Mouse (Mus musculus): ENCODE measurements around the gene Rasgef1a. TPM values are rescaled to one million over a fixed set of nuclear protein-coding genes. Genes with fewer than 3 reads are reported as not detected.

Rasgef1a gene
- polyA plus RNA-seq, 1 experiment from 2014 or later, result 0.19 TPM

DNA sequence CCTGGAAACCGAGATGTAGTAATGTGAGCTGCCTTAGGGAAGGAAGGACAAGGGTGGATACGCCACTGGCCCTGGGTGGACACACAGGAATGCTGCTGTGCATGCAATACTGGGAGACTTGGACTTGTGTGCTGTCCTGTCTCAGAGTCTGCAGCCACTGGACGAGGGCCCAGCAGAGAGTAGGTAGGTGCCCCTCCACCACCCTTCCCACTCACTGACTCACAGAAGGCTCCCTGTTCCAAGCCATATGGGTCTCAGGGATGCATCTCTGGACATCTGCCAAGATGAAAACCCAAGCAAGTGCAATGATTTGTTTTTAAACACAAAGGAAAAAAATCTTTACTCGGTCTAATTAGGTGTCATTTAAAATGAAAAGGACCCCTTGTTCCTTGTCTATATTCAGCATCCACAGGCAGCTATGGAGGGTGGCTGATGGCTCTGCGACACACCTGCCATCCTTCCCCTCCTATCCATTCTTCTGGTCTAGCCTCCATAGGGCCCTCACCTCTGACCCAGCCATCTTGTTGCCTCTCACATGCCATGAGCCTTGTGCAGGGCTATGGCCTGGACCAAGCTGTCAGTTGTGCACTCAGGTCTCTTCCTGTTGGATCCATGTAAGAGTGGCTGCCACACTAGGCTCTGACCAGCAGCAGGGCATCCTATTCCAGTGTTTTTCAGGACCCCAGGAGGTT lies 59.2 kb downstream of the Rasgef1a start:
- WGBS, result 67% methylated on average over 5 of the region's 5 CpGs
- H3K4me2 ChIP-seq (replicated peaks; ENCODE audit: low read depth), result no peak overlapping the region
- TF ChIP-seq EP300 (optimal IDR thresholded peaks at IDR 0.05) (no peak), CTCF (IDR thresholded peaks at IDR 0.05; ENCODE audit: low read depth) (no peak)
- H3K4me3 ChIP-seq (ENCODE audit: low read depth, low read length), result no peak overlapping the region
- ATAC-seq (ENCODE audit: low FRiP score, low TSS enrichment) (no peak), DNase-seq (ENCODE audit: low spot score) (no peak)
- peaks cover 4% of the 10 kb centered on the region for H3K4me1 ChIP-seq (replicated peaks; ENCODE audit: control insufficient read depth, insufficient read depth)
- H3K36me3 ChIP-seq (ENCODE audit: control insufficient read depth, insufficient read depth, low read length), result no peaks in the 10 kb centered on the region
- H3K9me3 ChIP-seq (ENCODE audit: control insufficient read depth, low read length), result no peaks in the 10 kb centered on the region
- no peak overlapping the region for H3K9ac ChIP-seq (ENCODE audit: low read length)
- H3K27ac ChIP-seq (replicated peaks), result no peak overlapping the region
- no peaks in the 10 kb centered on the region for H3K27me3 ChIP-seq (ENCODE audit: control insufficient read depth, insufficient read depth, low read length)

DNA sequence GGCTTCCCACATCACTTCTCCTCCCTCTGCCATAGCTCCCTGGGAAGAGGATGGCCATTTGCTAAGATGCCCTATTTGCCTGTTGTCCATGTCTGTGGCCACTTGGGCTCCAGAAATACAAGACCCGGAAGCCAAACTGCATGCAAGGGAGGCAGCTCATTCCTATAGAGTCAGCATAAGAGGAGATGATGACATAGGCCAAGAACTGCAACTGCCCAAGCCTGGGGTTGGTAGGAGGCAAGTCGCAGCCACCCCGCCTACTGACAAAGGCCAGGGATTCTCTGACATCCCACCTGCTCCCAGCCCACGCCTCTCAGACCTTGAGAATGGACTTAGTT lies 59.7 kb downstream of the Rasgef1a start:
- H3K4me2 ChIP-seq (replicated peaks; ENCODE audit: low read depth), result no peak overlapping the region
- H3K27ac ChIP-seq (replicated peaks), result no peak overlapping the region
- no peaks in the 10 kb centered on the region for H3K36me3 ChIP-seq (ENCODE audit: control insufficient read depth, insufficient read depth, low read length)
- peaks cover 4% of the 10 kb centered on the region for H3K4me1 ChIP-seq (replicated peaks; ENCODE audit: control insufficient read depth, insufficient read depth)
- TF ChIP-seq CTCF (IDR thresholded peaks at IDR 0.05; ENCODE audit: low read depth), result no peak
- TF ChIP-seq EP300 (optimal IDR thresholded peaks at IDR 0.05), result no peak
- no peaks in the 10 kb centered on the region for H3K27me3 ChIP-seq (ENCODE audit: control insufficient read depth, insufficient read depth, low read length)
- no peak overlapping the region for H3K4me3 ChIP-seq (ENCODE audit: low read depth, low read length)
- 81% methylated on average over 4 of the region's 4 CpGs for WGBS
- no peak overlapping the region for H3K9ac ChIP-seq (ENCODE audit: low read length)
- ATAC-seq (ENCODE audit: low FRiP score, low TSS enrichment) (no peak), DNase-seq (ENCODE audit: low spot score) (no peak)
- H3K9me3 ChIP-seq (ENCODE audit: control insufficient read depth, low read length), result no peaks in the 10 kb centered on the region

DNA sequence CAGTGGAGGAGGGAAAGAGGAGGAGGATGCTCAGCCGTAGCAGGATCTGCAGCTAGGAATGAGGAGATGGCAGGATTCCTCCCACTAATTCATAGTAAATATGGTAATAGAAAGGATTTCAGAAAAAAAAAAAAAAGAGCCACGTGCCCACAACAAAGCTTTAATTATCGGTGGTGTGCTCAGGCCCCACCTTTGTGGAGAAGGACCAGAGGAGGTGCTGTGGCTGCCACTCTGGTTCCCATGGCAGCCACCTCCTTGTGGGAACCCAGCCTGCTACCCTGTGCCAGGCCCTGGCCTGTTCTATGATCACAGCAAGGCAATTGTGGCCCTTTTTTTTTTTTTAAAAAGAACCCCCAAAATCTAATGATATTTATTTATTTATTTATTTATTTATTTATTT lies 60.2 kb downstream of the Rasgef1a start:
- TF ChIP-seq CTCF (IDR thresholded peaks at IDR 0.05; ENCODE audit: low read depth) (no peak), EP300 (optimal IDR thresholded peaks at IDR 0.05) (no peak)
- Histone ChIP-seq H3K4me2 (replicated peaks; ENCODE audit: low read depth) (no peak overlapping the region), H3K9ac (ENCODE audit: low read length) (no peak overlapping the region), H3K4me1 (replicated peaks; ENCODE audit: control insufficient read depth, insufficient read depth) (peaks cover under 1% of the 10 kb centered on the region), H3K9me3 (ENCODE audit: control insufficient read depth, low read length) (no peaks in the 10 kb centered on the region), H3K27me3 (ENCODE audit: control insufficient read depth, insufficient read depth, low read length) (no peaks in the 10 kb centered on the region), H3K36me3 (ENCODE audit: control insufficient read depth, insufficient read depth, low read length) (no peaks in the 10 kb centered on the region), H3K27ac (replicated peaks) (no peak overlapping the region), H3K4me3 (ENCODE audit: low read depth, low read length) (no peak overlapping the region)
- ATAC-seq (ENCODE audit: low FRiP score, low TSS enrichment) (no peak), DNase-seq (ENCODE audit: low spot score) (no peak)
- 69% methylated on average over 3 of the region's 3 CpGs for WGBS

DNA sequence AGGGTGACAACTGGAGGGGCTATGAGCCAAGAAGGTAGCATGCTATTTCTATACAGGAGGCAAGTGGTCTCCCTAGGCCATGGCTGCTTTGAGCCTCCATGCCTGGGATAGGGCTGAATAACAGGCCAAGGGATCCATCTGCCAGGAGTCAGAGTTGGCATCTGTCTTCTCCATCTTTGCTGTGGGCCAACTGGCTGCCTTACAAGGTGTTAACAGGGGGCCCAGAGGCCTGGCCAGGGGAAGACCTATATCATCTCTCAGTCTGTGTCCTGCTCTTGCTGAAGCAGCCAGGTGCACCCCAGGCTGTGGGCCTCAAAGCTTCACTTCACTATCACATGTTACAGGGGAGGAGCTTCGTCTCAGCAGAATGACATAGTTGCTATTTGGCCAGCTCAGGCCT lies 60.9 kb downstream of the Rasgef1a start:
- Histone ChIP-seq H3K36me3 (ENCODE audit: control insufficient read depth, insufficient read depth, low read length) (no peaks in the 10 kb centered on the region), H3K27me3 (ENCODE audit: control insufficient read depth, insufficient read depth, low read length) (no peaks in the 10 kb centered on the region), H3K9ac (ENCODE audit: low read length) (no peak overlapping the region), H3K9me3 (ENCODE audit: control insufficient read depth, low read length) (no peaks in the 10 kb centered on the region), H3K27ac (replicated peaks) (no peak overlapping the region), H3K4me2 (replicated peaks; ENCODE audit: low read depth) (no peak overlapping the region), H3K4me1 (replicated peaks; ENCODE audit: control insufficient read depth, insufficient read depth) (no peaks in the 10 kb centered on the region; the same call in 1 of the 2 replicates), H3K4me3 (ENCODE audit: low read depth, low read length) (no peak overlapping the region)
- WGBS, result 94% methylated on average over 1 of the region's 1 CpGs
- TF ChIP-seq CTCF (IDR thresholded peaks at IDR 0.05; ENCODE audit: low read depth) (no peak), EP300 (optimal IDR thresholded peaks at IDR 0.05) (no peak)
- DNase-seq (ENCODE audit: low spot score), result no peak
- 0 out of 2 replicates have a peak, but pooled peaks have one; percentile 18 for ATAC-seq (ENCODE audit: low FRiP score, low TSS enrichment)

DNA sequence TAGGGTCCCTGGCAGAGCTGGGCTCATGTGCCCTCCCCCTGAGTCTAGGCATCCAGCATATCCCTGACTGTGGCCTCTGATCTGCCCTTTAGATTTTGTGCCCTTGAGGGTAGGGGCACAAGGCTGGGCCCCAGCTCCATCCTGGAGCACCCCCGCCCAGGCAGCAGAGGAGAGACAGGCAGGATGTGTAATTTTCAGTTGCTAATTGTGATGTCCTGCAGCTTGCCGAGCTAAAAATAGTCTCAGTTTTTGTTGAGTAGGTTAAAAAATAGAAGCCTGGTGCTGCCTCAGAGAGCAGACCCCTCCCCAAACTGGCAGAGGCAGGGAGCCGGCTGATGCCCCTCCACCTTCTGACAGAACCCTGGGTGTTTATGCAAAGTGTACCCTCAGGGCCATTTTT lies 62.9 kb downstream of the Rasgef1a start:
- Histone ChIP-seq H3K4me3 (ENCODE audit: low read depth, low read length) (no peak overlapping the region), H3K4me2 (replicated peaks; ENCODE audit: low read depth) (no peak overlapping the region), H3K9me3 (ENCODE audit: control insufficient read depth, low read length) (no peaks in the 10 kb centered on the region), H3K36me3 (ENCODE audit: control insufficient read depth, insufficient read depth, low read length) (no peaks in the 10 kb centered on the region), H3K27ac (replicated peaks) (no peak overlapping the region), H3K9ac (ENCODE audit: low read length) (no peak overlapping the region), H3K27me3 (ENCODE audit: control insufficient read depth, insufficient read depth, low read length) (no peaks in the 10 kb centered on the region), H3K4me1 (replicated peaks; ENCODE audit: control insufficient read depth, insufficient read depth) (no peaks in the 10 kb centered on the region; the same call in 1 of the 2 replicates)
- TF ChIP-seq EP300 (optimal IDR thresholded peaks at IDR 0.05), result no peak
- TF ChIP-seq CTCF (IDR thresholded peaks at IDR 0.05; ENCODE audit: low read depth), result no peak
- WGBS, result 41% methylated on average over 3 of the region's 3 CpGs
- DNase-seq (ENCODE audit: low spot score) (no peak), ATAC-seq (ENCODE audit: low FRiP score, low TSS enrichment) (no peak)

DNA sequence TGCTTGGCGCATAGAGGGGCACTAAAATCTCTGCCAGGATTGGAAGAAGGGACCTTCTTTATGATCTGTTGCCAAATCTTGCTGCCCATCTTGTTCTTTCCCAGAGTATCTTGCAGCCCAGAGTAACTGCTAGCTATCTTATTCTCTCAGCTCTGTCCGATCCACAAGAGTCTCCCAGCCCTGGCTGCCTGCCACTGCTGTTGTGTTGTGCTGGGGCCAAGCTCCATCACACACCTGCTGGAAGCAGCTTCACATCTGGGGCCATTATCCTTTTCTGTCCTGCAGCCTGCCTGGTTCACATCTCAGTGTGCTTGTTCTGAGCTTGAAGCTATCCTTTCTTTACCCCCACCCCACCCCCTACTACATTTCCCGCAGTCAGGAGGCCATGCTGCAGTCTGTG lies 65.0 kb downstream of the Rasgef1a start:
- 61% methylated on average over 3 of the region's 3 CpGs for WGBS
- no peaks in the 10 kb centered on the region for H3K9me3 ChIP-seq (ENCODE audit: control insufficient read depth, low read length)
- no peak overlapping the region for H3K9ac ChIP-seq (ENCODE audit: low read length)
- no peaks in the 10 kb centered on the region; the same call in 1 of the 2 replicates for H3K4me1 ChIP-seq (replicated peaks; ENCODE audit: control insufficient read depth, insufficient read depth)
- no peak overlapping the region for H3K4me2 ChIP-seq (replicated peaks; ENCODE audit: low read depth)
- ATAC-seq (ENCODE audit: low FRiP score, low TSS enrichment), result no peak
- no peak overlapping the region for H3K4me3 ChIP-seq (ENCODE audit: low read depth, low read length)
- no peaks in the 10 kb centered on the region for H3K27me3 ChIP-seq (ENCODE audit: control insufficient read depth, insufficient read depth, low read length)
- TF ChIP-seq EP300 (optimal IDR thresholded peaks at IDR 0.05) (no peak), CTCF (IDR thresholded peaks at IDR 0.05; ENCODE audit: low read depth) (no peak)
- H3K27ac ChIP-seq (replicated peaks), result no peak overlapping the region
- DNase-seq (ENCODE audit: low spot score), result no peak
- H3K36me3 ChIP-seq (ENCODE audit: control insufficient read depth, insufficient read depth, low read length), result no peaks in the 10 kb centered on the region
